Mouse (Mus musculus) lung, postnatal 0 days (tissue): ENCODE measurements around the gene Abca3. TPM values are rescaled to one million over a fixed set of nuclear protein-coding genes. Genes with fewer than 3 reads are reported as not detected.
A peak's percentile ranks its signal among the peaks of the same experiment; 100 is the strongest.

Experiments used
- ATAC-seq: fragments of 200-750 bp; cut with Nextera tagmentation; 2 replicates; pipeline ENCODE4 v1.8.0; 2017; ENCODE audit warnings: moderate library complexity
- DNase-seq: peaks from one replicate; pipeline ENCODE4 v3.0.0-alpha.2; 2016; ENCODE audit warnings: low spot score
- H3K27ac ChIP-seq: fragments of 300-500 bp; sonication (generic); 2 replicates; pipeline ENCODE4 v1.5.1; 2014; ENCODE audit warnings: antibody characterized with exemption, mild to moderate bottlenecking, low read length, mixed read lengths
- H3K27me3 ChIP-seq: fragments of 300-500 bp; sonication (generic); replicated peaks from 2 replicates; pipeline ENCODE4 v1.6.1; 2014; ENCODE audit warnings: low read length, mixed read lengths; ENCODE audit not compliant: insufficient read depth
- H3K36me3 ChIP-seq: fragments of 300-500 bp; sonication (generic); 2 replicates; pipeline ENCODE4 v1.6.1; 2014; ENCODE audit warnings: low read length, mixed read lengths; ENCODE audit not compliant: insufficient read depth
- H3K4me1 ChIP-seq: fragments of 300-500 bp; sonication (generic); 2 replicates; pipeline ENCODE4 v1.6.1; 2014; ENCODE audit warnings: antibody characterized with exemption, low read depth, low read length, mixed read lengths; ENCODE audit not compliant: insufficient read depth
- H3K4me2 ChIP-seq: fragments of 300-500 bp; sonication (generic); replicated peaks from 2 replicates; pipeline ENCODE4 v1.6.1; 2014; ENCODE audit warnings: low read depth, mild to moderate bottlenecking, low read length, moderate library complexity, mixed read lengths
- H3K4me3 ChIP-seq: fragments of 300-500 bp; sonication (generic); 2 replicates; pipeline ENCODE4 v1.5.1; 2014; ENCODE audit warnings: low read depth, low read length
- H3K9ac ChIP-seq: fragments of 300-500 bp; sonication (generic); replicated peaks from 2 replicates; pipeline ENCODE4 v1.6.1; 2014; ENCODE audit warnings: low read depth, mild to moderate bottlenecking
- H3K9me3 ChIP-seq: fragments of 300-500 bp; sonication (generic); 2 replicates; pipeline ENCODE4 v1.6.1; 2016; ENCODE audit warnings: low read length, mixed read lengths
- CTCF ChIP-seq: IDR thresholded peaks from 2 replicates; pipeline ENCODE4 v1.5.1; 2016; ENCODE audit warnings: antibody characterized with exemption, mild to moderate bottlenecking
- EP300 ChIP-seq: IDR thresholded peaks from 2 replicates; pipeline ENCODE4 v1.6.1; 2016; ENCODE audit warnings: antibody characterized with exemption, mild to moderate bottlenecking, control low read depth
- WGBS: fragments of 180-500 bp; shearing (Covaris S2); extraction: QIAGEN DNeasy Blood & Tissue Kit; methylation state at CpG from one replicate; pipeline ENCODE4 v1.1.7; 2014; 5-methylcytosine and 5-hydroxymethylcytosine counted together
- polyA plus RNA-seq: library from polyadenylated mRNA; unstranded; fragments of >200 nt; fragmentation: Nextera tagmentation; extraction: Ambion mirVana; gene quantifications from 2 replicates; pipeline ENCODE4 v1.2.1, GENCODE M21; 2015

Gene Abca3
- polyA plus RNA-seq, 1 experiment from 2014 or later, result 66.4 TPM

- Histone ChIP-seq H3K9ac (no peak overlapping the region), H3K27me3 (no peaks in the 10 kb centered on the region), H3K36me3 (peaks cover 15% of the 10 kb centered on the region; the same call in 1 of the 2 replicates), H3K9me3 (no peaks in the 10 kb centered on the region), H3K4me2 (no peak overlapping the region), H3K4me3 (no peak overlapping the region), H3K4me1 (no peaks in the 10 kb centered on the region), H3K27ac (no peak overlapping the region)
- WGBS, result 11% methylated on average over 2 of the region's 2 CpGs
- ATAC-seq, result no peak
- peak; percentile 66 for DNase-seq
- TF ChIP-seq CTCF (peak; percentile 84), EP300 (no peak)
Observed at GRCm38 (mm10) chr17:24389865-24390264, 38.1 kb downstream of the Abca3 start.

GRCm38 (mm10) chr17:24391149-24391548 lies 39.4 kb downstream of the Abca3 start:
- Histone ChIP-seq H3K4me3 (no peak overlapping the region), H3K4me1 (no peaks in the 10 kb centered on the region), H3K4me2 (no peak overlapping the region), H3K27me3 (no peaks in the 10 kb centered on the region), H3K9me3 (no peaks in the 10 kb centered on the region), H3K27ac (no peak overlapping the region), H3K36me3 (peaks cover 15% of the 10 kb centered on the region; the same call in 1 of the 2 replicates), H3K9ac (no peak overlapping the region)
- WGBS, result 70% methylated on average over 8 of the region's 8 CpGs
- ATAC-seq, result no peak
- no peak for TF ChIP-seq EP300
- TF ChIP-seq CTCF, result peak; percentile 66
- DNase-seq, result peak; percentile 28

GRCm38 (mm10) chr17:24393527-24393926 lies 41.8 kb downstream of the Abca3 start:
- Histone ChIP-seq H3K9me3 (no peaks in the 10 kb centered on the region), H3K4me1 (no peaks in the 10 kb centered on the region), H3K4me3 (no peak overlapping the region), H3K27me3 (no peaks in the 10 kb centered on the region), H3K36me3 (0 out of 2 replicates have a peak, but pooled peaks cover 4% of the 10 kb centered on the region), H3K9ac (no peak overlapping the region), H3K27ac (no peak overlapping the region), H3K4me2 (no peak overlapping the region)
- no peak for TF ChIP-seq EP300
- TF ChIP-seq CTCF, result no peak
- DNase-seq (peak; percentile 35), ATAC-seq (peak; percentile 46)
- 38% methylated on average over 4 of the region's 4 CpGs for WGBS

GRCm38 (mm10) chr17:24394456-24394855 lies 42.7 kb downstream of the Abca3 start:
- H3K9me3 ChIP-seq, result no peaks in the 10 kb centered on the region
- H3K4me3 ChIP-seq, result no peak overlapping the region
- no peak overlapping the region for H3K27ac ChIP-seq
- no peaks in the 10 kb centered on the region for H3K4me1 ChIP-seq
- ATAC-seq (no peak), DNase-seq (peak; percentile 29)
- H3K27me3 ChIP-seq, result no peaks in the 10 kb centered on the region
- no peak overlapping the region for H3K9ac ChIP-seq
- 0 out of 2 replicates have a peak, but pooled peaks cover 4% of the 10 kb centered on the region for H3K36me3 ChIP-seq
- no peak overlapping the region for H3K4me2 ChIP-seq
- no peak for TF ChIP-seq EP300
- no peak for TF ChIP-seq CTCF
- 78% methylated on average over 7 of the region's 7 CpGs for whole genome bisulfite sequencing

- DNase-seq (no peak), ATAC-seq (no peak)
- Histone ChIP-seq H3K36me3 (peaks cover 20% of the 10 kb centered on the region), H3K4me1 (no peaks in the 10 kb centered on the region), H3K4me3 (no peak overlapping the region), H3K27ac (no peak overlapping the region), H3K27me3 (no peaks in the 10 kb centered on the region), H3K4me2 (no peak overlapping the region), H3K9me3 (no peaks in the 10 kb centered on the region), H3K9ac (no peak overlapping the region)
- TF ChIP-seq EP300, result no peak
- no peak for TF ChIP-seq CTCF
- 63% methylated on average over 3 of the region's 3 CpGs for WGBS
Observed at GRCm38 (mm10) chr17:24402371-24402770, 50.6 kb downstream of the Abca3 start.

GRCm38 (mm10) chr17:24407116-24407803 lies 55.5 kb downstream of the Abca3 start:
- no peak overlapping the region for H3K27ac ChIP-seq
- no peak overlapping the region for H3K9ac ChIP-seq
- TF ChIP-seq EP300 (no peak), CTCF (no peak)
- H3K4me2 ChIP-seq, result no peak overlapping the region
- peaks cover 30% of the 10 kb centered on the region for H3K36me3 ChIP-seq
- ATAC-seq, result no peak
- no peaks in the 10 kb centered on the region for H3K4me1 ChIP-seq
- no peaks in the 10 kb centered on the region for H3K27me3 ChIP-seq
- H3K9me3 ChIP-seq, result no peaks in the 10 kb centered on the region
- DNase-seq, result no peak
- no peak overlapping the region for H3K4me3 ChIP-seq
- WGBS, result 84% methylated on average over 12 of the region's 12 CpGs
